Mouse (Mus musculus) heart, embryonic 16.5 days (tissue): ENCODE measurements around the gene Arhgap17. TPM values are rescaled to one million over a fixed set of nuclear protein-coding genes. Genes with fewer than 3 reads are reported as not detected.

ENCODE experiments used
- ATAC-seq: fragments of 200-750 bp; cut with Nextera tagmentation; replicated peaks from 2 replicates; pipeline ENCODE4 v1.8.0; 2017; ENCODE audit warnings: moderate number of reproducible peaks; ENCODE audit not compliant: insufficient read depth, low FRiP score; ENCODE audit errors: extremely low read depth
- H3K27ac ChIP-seq: fragments of 300-500 bp; sonication (generic); 2 replicates; pipeline ENCODE4 v1.5.1; 2014; ENCODE audit warnings: mild to moderate bottlenecking, low read length, control low read depth, moderate library complexity
- H3K27me3 ChIP-seq: fragments of 300-500 bp; sonication (generic); 2 replicates; pipeline ENCODE4 v1.6.1; 2014; ENCODE audit warnings: low read length, mixed read lengths; ENCODE audit not compliant: control insufficient read depth, insufficient read depth
- H3K36me3 ChIP-seq: fragments of 300-500 bp; sonication (generic); 2 replicates; pipeline ENCODE4 v1.6.1; 2014; ENCODE audit not compliant: control insufficient read depth, insufficient read depth
- H3K4me1 ChIP-seq: fragments of 300-500 bp; sonication (generic); 2 replicates; pipeline ENCODE4 v1.6.1; 2014; ENCODE audit warnings: low read length, mixed read lengths; ENCODE audit not compliant: control insufficient read depth, insufficient read depth
- H3K4me2 ChIP-seq: fragments of 300-500 bp; sonication (generic); 2 replicates; pipeline ENCODE4 v1.6.1; 2014; ENCODE audit warnings: low read depth, mild to moderate bottlenecking, control low read depth, low read length
- H3K4me3 ChIP-seq: fragments of 300-500 bp; sonication (generic); 2 replicates; pipeline ENCODE4 v1.5.1; 2014; ENCODE audit warnings: mild to moderate bottlenecking, control low read depth, low read length
- H3K9ac ChIP-seq: fragments of 300-500 bp; sonication (generic); 2 replicates; pipeline ENCODE4 v1.6.1; 2014; ENCODE audit warnings: low read length, control low read depth
- H3K9me3 ChIP-seq: fragments of 300-500 bp; sonication (generic); replicated peaks from 2 replicates; pipeline ENCODE4 v1.6.1; 2016; ENCODE audit warnings: low read length; ENCODE audit not compliant: control insufficient read depth
- WGBS: fragments of 180-500 bp; shearing (Covaris S2); extraction: QIAGEN DNeasy Blood & Tissue Kit; methylation state at CpG from one replicate; pipeline ENCODE4 v1.1.7; 2014; 5-methylcytosine and 5-hydroxymethylcytosine counted together
- polyA plus RNA-seq: library from polyadenylated mRNA; unstranded; fragments of >200 nt; fragmentation: Nextera tagmentation; extraction: Ambion mirVana; gene quantifications from 2 replicates; pipeline ENCODE4 v1.2.1, GENCODE M21; 2015

Arhgap17 gene
- polyA plus RNA-seq, 1 experiment from 2014 or later = 15.1 TPM

GRCm38 (mm10) chr7:123353879-123354278 lies 15.8 kb downstream of the Arhgap17 start:
- Histone ChIP-seq H3K27ac (no peak overlapping the region), H3K4me3 (no peak overlapping the region), H3K4me1 (peaks cover 13% of the 10 kb centered on the region), H3K36me3 (no peaks in the 10 kb centered on the region), H3K4me2 (no peak overlapping the region), H3K27me3 (no peaks in the 10 kb centered on the region), H3K9me3 (no peaks in the 10 kb centered on the region), H3K9ac (no peak overlapping the region)
- ATAC-seq = no peak
- WGBS = 67% methylated on average over 5 of the region's 5 CpGs

DNA sequence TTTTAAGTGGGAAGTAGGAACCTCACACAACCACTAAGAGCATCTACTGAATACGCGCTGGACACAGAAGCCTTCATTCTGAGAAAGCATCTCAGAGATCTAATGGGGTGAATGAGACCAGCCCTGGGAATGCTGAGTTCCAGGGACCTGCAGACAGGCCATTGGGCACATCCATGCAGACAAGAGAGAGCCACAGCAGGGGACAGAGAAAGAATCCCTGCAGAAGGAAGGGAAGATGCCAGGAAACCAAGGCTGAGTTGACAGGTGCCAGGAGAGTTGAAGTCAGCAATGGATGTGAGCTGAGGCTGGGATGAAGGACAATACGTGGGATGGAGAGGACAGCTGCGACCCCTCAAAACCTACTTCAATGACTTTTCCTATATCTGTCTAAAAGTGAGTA lies 16.6 kb downstream of the Arhgap17 start:
- no peaks in the 10 kb centered on the region for H3K9me3 ChIP-seq
- H3K4me2 ChIP-seq = no peak overlapping the region
- H3K4me3 ChIP-seq = no peak overlapping the region
- peaks cover 13% of the 10 kb centered on the region for H3K4me1 ChIP-seq
- H3K27ac ChIP-seq = no peak overlapping the region
- 93% methylated on average over 4 of the region's 4 CpGs for WGBS
- H3K27me3 ChIP-seq = no peaks in the 10 kb centered on the region
- no peak overlapping the region for H3K9ac ChIP-seq
- H3K36me3 ChIP-seq = no peaks in the 10 kb centered on the region
- ATAC-seq = no peak

- no peaks in the 10 kb centered on the region for H3K9me3 ChIP-seq
- no peak for ATAC-seq
- H3K4me2 ChIP-seq = no peak overlapping the region
- no peak overlapping the region for H3K9ac ChIP-seq
- H3K36me3 ChIP-seq = no peaks in the 10 kb centered on the region
- no peaks in the 10 kb centered on the region for H3K27me3 ChIP-seq
- 54% methylated on average over 2 of the region's 2 CpGs for WGBS
- peaks cover 13% of the 10 kb centered on the region for H3K4me1 ChIP-seq
- H3K27ac ChIP-seq = no peak overlapping the region
- H3K4me3 ChIP-seq = no peak overlapping the region
Observed at GRCm38 (mm10) chr7:123350243-123350642, 19.5 kb downstream of the Arhgap17 start.

DNA sequence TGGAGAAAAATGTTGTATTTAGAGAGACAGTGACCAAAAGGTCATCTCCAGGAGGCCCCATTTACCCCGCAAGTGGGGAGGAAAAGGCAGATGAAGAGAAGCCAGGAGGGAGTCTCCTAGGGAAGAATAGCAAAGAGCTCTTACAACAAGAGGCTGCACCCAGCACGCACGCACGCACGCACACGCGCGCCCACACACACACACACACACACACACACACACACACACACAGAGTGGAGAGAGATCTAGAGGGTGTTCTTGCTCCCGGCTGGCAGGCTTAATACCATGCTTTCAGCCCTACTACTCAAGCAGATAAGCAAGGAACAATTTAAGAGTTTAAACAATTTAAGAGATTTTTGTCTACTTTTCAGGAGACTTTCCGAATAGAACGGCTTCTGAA lies 19.9 kb downstream of the Arhgap17 start:
- H3K27ac ChIP-seq = no peak overlapping the region
- no peak overlapping the region for H3K9ac ChIP-seq
- 68% methylated on average over 11 of the region's 11 CpGs for WGBS
- no peak for ATAC-seq
- no peaks in the 10 kb centered on the region for H3K27me3 ChIP-seq
- peaks cover 9% of the 10 kb centered on the region for H3K4me1 ChIP-seq
- no peaks in the 10 kb centered on the region for H3K9me3 ChIP-seq
- H3K4me3 ChIP-seq = no peak overlapping the region
- H3K4me2 ChIP-seq = no peak overlapping the region
- H3K36me3 ChIP-seq = no peaks in the 10 kb centered on the region

- H3K4me1 ChIP-seq = peaks cover 20% of the 10 kb centered on the region
- 81% methylated on average over 7 of the region's 7 CpGs for WGBS
Observed at GRCm38 (mm10) chr7:123346631-123347290, 23.0 kb downstream of the Arhgap17 start.

GRCm38 (mm10) chr7:123345041-123345544 lies 24.6 kb downstream of the Arhgap17 start:
- 90% methylated on average over 3 of the region's 3 CpGs for WGBS
- Histone ChIP-seq H3K4me2 (no peak overlapping the region), H3K27ac (no peak overlapping the region), H3K4me1 (peaks cover 33% of the 10 kb centered on the region), H3K36me3 (no peaks in the 10 kb centered on the region), H3K9me3 (no peaks in the 10 kb centered on the region), H3K9ac (no peak overlapping the region), H3K4me3 (no peak overlapping the region), H3K27me3 (no peaks in the 10 kb centered on the region)
- no peak for ATAC-seq

More at GRCm38 (mm10) chr7:123346631-123347290, 23.0 kb downstream of the Arhgap17 start:
- Histone ChIP-seq H3K9me3 (no peaks in the 10 kb centered on the region), H3K9ac (no peak overlapping the region), H3K4me3 (no peak overlapping the region), H3K36me3 (no peaks in the 10 kb centered on the region), H3K4me2 (no peak overlapping the region), H3K27me3 (no peaks in the 10 kb centered on the region), H3K27ac (no peak overlapping the region)
- no peak for ATAC-seq

GRCm38 (mm10) chr7:123344079-123344780 lies 25.5 kb downstream of the Arhgap17 start:
- WGBS = 89% methylated on average over 5 of the region's 5 CpGs
- H3K4me3 ChIP-seq = no peak overlapping the region
- H3K27me3 ChIP-seq = no peaks in the 10 kb centered on the region
- peaks cover 35% of the 10 kb centered on the region for H3K4me1 ChIP-seq
- no peaks in the 10 kb centered on the region for H3K9me3 ChIP-seq
- H3K4me2 ChIP-seq = no peak overlapping the region
- no peak overlapping the region for H3K9ac ChIP-seq
- ATAC-seq = 0 out of 2 replicates have a peak, but pooled peaks have one; percentile 12
- no peaks in the 10 kb centered on the region for H3K36me3 ChIP-seq
- H3K27ac ChIP-seq = no peak overlapping the region

GRCm38 (mm10) chr7:123341896-123342295 lies 27.8 kb downstream of the Arhgap17 start:
- peaks cover 45% of the 10 kb centered on the region for H3K4me1 ChIP-seq
- 54% methylated on average over 5 of the region's 5 CpGs for WGBS
- peak overlapping the region; percentile 20 for H3K27ac ChIP-seq
- H3K9me3 ChIP-seq = no peaks in the 10 kb centered on the region
- H3K36me3 ChIP-seq = no peaks in the 10 kb centered on the region
- ATAC-seq = no peak
- H3K9ac ChIP-seq = no peak overlapping the region
- no peak overlapping the region for H3K4me3 ChIP-seq
- H3K27me3 ChIP-seq = no peaks in the 10 kb centered on the region
- H3K4me2 ChIP-seq = no peak overlapping the region

GRCm38 (mm10) chr7:123338351-123338750 lies 31.4 kb downstream of the Arhgap17 start:
- no peak overlapping the region for H3K27ac ChIP-seq
- no peaks in the 10 kb centered on the region for H3K27me3 ChIP-seq
- WGBS = 55% methylated on average over 8 of the region's 8 CpGs
- H3K9ac ChIP-seq = no peak overlapping the region
- H3K4me1 ChIP-seq = peaks cover 58% of the 10 kb centered on the region
- H3K4me3 ChIP-seq = no peak overlapping the region
- H3K9me3 ChIP-seq = no peaks in the 10 kb centered on the region
- no peak for ATAC-seq
- no peaks in the 10 kb centered on the region for H3K36me3 ChIP-seq
- H3K4me2 ChIP-seq = no peak overlapping the region
